In genomic region chr15:102692991-102693411, GRCm38 (mm10) we compare ENCODE assay signal across 8 mouse cellular contexts. TPM values are rescaled to one million over a fixed set of nuclear protein-coding genes. Genes with fewer than 3 reads are reported as not detected.
DNase-seq lines count a peak whose midpoint lies in the region; ATAC-seq and TF ChIP-seq lines count a peak whose summit lies in the region.

No protein-coding gene starts in this region.

- H3K27ac ChIP-seq in cerebellum, adult 2 months (ENCODE audit: insufficient read depth, low read length), result no peak overlapping the region; the same call in 1 of the 2 replicates
- H3K27ac ChIP-seq in hindbrain, embryonic 12.5 days, result peak overlapping the region; percentile 62

- peak; percentile 50; the same call in 1 of the 2 replicates for TF ChIP-seq CTCF in cerebellum, adult 2 months (IDR thresholded peaks at IDR 0.05; ENCODE audit: borderline replicate concordance, insufficient read depth, low read depth, low read length)

- WGBS in cerebellum, adult 2 months, result under 1% methylated on average over 32 of the region's 32 CpGs
- 1% methylated on average over 32 of the region's 32 CpGs for WGBS in hindbrain, embryonic 12.5 days

- 0 out of 2 replicates have a peak, but pooled peaks cover 4% of the 10 kb centered on the region for H3K4me1 ChIP-seq in cerebellum, adult 2 months (ENCODE audit: control insufficient read depth, insufficient read depth, low read length)
- peaks cover 27% of the 10 kb centered on the region for H3K4me1 ChIP-seq in hindbrain, embryonic 12.5 days

- no peak for TF ChIP-seq POLR2A in cerebellum, adult 2 months (IDR thresholded peaks at IDR 0.05; ENCODE audit: borderline replicate concordance, insufficient read depth, low read length)

- peak overlapping the region; percentile 63 for H3K4me3 ChIP-seq in cerebellum, adult 2 months (replicated peaks; ENCODE audit: insufficient read depth, low read depth, low read length)
- H3K4me3 ChIP-seq in hindbrain, embryonic 12.5 days, result peak overlapping the region; percentile 43

- peak overlapping the region; percentile 78 for H3K4me2 ChIP-seq in hindbrain, embryonic 12.5 days (replicated peaks)

- no peaks in the 10 kb centered on the region for H3K9me3 ChIP-seq in hindbrain, embryonic 12.5 days (replicated peaks)

- ATAC-seq in frontal cortex, adult (ENCODE audit: low TSS enrichment), result peak; percentile 66
- peak; percentile 84 for ATAC-seq in hindbrain, embryonic 12.5 days (ENCODE audit: low FRiP score)
- ATAC-seq in erythroblast, adult 5-6 weeks (replicated peaks; ENCODE audit: low FRiP score, poor library complexity, severe bottlenecking), result no peak

- no peaks in the 10 kb centered on the region for H3K36me3 ChIP-seq in hindbrain, embryonic 12.5 days

- H3K9ac ChIP-seq in hindbrain, embryonic 12.5 days, result peak overlapping the region; percentile 55

- peak; percentile 96 for DNase-seq in MN1 (ENCODE audit: low spot score)
- peak; percentile 77 to 84 for DNase-seq in cerebellum, adult 2 months
- DNase-seq in layer of hippocampus, postnatal 36 days, result peak; percentile 76 to 79
- DNase-seq in lung, postnatal 25 days (ENCODE audit: low spot score), result peak; percentile 14
- DNase-seq in retina, embryonic 14.5 days (ENCODE audit: low spot score), result peak; percentile 79

- H3K27me3 ChIP-seq in cerebellum, adult 2 months (ENCODE audit: control insufficient read depth, insufficient read depth, low read length), result no peaks in the 10 kb centered on the region
- peaks cover 82% of the 10 kb centered on the region for H3K27me3 ChIP-seq in hindbrain, embryonic 12.5 days

RNA-seq across cellular contexts. Expression of gene Atp5g2, which starts 20.8 kb away (rescaled TPM):
- polyA plus RNA-seq in cerebellum, adult 2 months (2012; rRNA removed), result 391 and 398 TPM in 2 replicates
- polyA plus RNA-seq in hindbrain, embryonic 12.5 days (2016; fragmentation: Nextera tagmentation; extraction: Ambion mirVana), result 53.9 and 60.4 TPM in 2 replicates
- 10 to 100 TPM; 10.6 to 17.2 TPM for total RNA-seq in layer of hippocampus, postnatal 36 days (2021)
- total RNA-seq in erythroblast, adult 5-6 weeks (2015; ENCODE audit: low replicate concordance), result 22.6 and 29.2 TPM in 2 replicates
- total RNA-seq in erythroblast, adult 5-6 weeks (2017; ENCODE audit: low replicate concordance), result 9.0 and 15.5 TPM in 2 replicates

RNA-seq across cellular contexts. Expression of gene Calcoco1, which starts 29.0 kb away (rescaled TPM):
- 55.8 and 56.0 TPM in 2 replicates for polyA plus RNA-seq in cerebellum, adult 2 months (2012; rRNA removed)
- 47.3 and 49.1 TPM in 2 replicates for polyA plus RNA-seq in hindbrain, embryonic 12.5 days (2016; fragmentation: Nextera tagmentation; extraction: Ambion mirVana)
- total RNA-seq in layer of hippocampus, postnatal 36 days (2021), result 10 to 100 TPM; 86.7 to 89.8 TPM
- 122 and 194 TPM in 2 replicates for total RNA-seq in erythroblast, adult 5-6 weeks (2015; ENCODE audit: low replicate concordance)
- 216 and 452 TPM in 2 replicates for total RNA-seq in erythroblast, adult 5-6 weeks (2017; ENCODE audit: low replicate concordance)

Comparison
In these comparisons a context has a peak if more than half of its experiments do, and no peak if none do; other contexts are left out.
1. DNase-seq: peak in every context shown above with its lines; median percentile 96 in MN1; 80 in cerebellum, adult 2 months; 79 in retina, embryonic 14.5 days; 78 in layer of hippocampus, postnatal 36 days; 14 in lung, postnatal 25 days.